Mouse (Mus musculus): Measurements from ENCODE around the gene Galnt10. TPM values are rescaled to one million over a fixed set of nuclear protein-coding genes. Genes with fewer than 3 reads are reported as not detected.
A peak's percentile ranks its signal among the peaks of the same experiment; 100 is the strongest.

Galnt10 gene
- total RNA-seq, 2 experiments from 2014 or later: 47.0 to 51.6 TPM

DNA sequence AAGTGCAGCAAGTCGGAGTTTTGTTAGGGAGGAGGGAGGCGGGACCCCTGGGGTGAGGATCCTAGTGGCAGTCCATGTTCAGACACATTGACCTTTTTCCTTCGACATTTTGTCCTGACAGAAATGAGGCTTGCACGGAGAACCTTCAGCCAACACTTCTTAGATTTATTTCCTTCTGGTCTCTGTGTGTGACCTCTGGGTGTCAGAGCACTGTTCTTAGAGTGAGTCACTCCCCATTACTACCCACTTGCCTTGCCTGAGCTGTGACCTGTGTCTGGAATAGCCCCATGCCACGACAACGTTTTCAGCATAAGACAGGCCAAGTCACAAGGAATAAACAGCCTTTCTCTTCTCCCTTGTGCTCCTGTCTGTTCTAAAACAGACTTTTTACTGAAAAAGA is 44.6 kb downstream of the Galnt10 start:
- DNase-seq: no peak

DNA sequence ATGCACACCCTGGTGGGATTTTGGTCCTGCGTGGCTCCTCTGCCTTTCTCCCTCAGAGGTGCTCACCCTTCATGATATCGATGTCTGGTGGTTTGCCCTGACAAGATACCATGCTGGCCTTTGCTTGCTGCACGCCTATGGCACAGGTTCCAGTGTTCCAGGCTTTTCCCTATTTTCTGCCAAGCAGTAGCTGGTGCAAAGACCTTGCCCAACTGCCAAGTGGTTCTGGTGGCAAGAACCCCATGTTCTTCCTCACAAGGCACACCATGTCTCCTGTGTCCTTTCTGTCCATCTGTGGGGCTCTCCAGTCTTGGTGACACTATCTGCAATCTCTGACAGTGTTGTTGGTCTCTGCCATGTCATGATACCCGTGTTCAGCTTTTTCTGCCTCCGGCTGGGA is 45.6 kb downstream of the Galnt10 start:
- no peak for DNase-seq

DNA sequence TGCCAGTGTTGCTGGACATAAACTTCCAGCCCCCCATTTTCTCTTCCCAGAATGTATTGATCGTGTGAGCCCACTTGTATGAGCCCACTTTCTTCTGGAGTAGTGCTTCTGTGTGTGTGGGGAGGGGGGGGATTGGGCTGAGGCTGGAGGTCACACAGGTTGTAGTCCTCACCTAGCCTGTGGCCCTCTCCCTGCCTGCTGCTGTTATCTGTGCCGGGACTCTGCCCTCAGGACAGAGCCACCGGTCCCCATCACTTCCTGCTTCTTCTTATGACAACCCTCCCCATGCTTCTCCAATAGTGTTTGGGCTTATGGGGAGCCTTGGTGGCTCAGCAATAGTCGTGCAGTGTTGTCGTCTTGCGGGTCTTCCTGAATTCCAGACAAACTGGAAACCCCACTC is 46.7 kb downstream of the Galnt10 start:
- no peak for DNase-seq

DNA sequence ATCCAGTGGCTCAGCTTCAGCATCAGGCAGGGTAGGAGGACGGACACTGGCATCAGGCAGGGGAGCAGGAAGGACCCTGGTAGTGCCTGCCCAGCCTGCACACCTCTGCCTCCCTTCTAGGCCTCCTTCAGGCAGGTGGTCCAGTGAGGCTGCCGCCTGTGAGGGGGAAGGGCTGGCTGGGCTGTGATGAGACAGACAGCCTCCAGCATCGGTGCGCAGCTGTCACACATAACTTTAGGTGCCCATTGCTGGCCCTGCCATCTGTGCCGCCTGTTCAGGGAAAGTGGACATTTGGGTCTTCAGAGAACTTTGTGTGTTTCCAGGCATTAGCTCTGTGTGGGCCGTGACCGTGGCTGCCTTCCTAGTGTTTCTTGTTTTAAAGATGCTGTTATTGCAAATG is 47.5 kb downstream of the Galnt10 start:
- no peak for DNase-seq

GRCm38 (mm10) chr11:57694486-57694885 is 49.2 kb downstream of the Galnt10 start:
- DNase-seq: no peak

- DNase-seq: no peak
Observed at GRCm38 (mm10) chr11:57696207-57696676, 51.0 kb downstream of the Galnt10 start.

DNA sequence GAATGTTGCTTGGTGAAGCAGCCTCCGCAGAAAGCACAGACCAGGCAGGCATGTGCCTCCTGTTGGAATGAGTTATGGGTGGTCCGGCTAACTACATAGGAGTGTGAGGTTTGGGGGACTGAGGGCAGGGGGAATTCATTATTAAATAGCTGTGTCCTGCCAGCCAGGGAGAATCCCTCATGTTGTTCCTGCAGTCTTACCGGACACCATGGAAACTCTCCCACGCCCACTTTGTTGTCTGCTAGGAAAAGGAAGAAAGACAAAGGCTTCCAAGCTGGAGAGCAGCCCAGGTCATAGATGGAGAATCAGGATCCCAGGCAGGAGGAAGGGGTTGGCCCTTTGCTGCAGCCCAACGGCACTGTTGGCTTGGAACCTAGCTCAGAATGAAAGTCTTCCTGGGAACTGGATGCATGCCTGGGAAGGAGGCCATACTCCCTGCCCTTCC is 51.6 kb downstream of the Galnt10 start:
- DNase-seq: peak; percentile 40 to 55

GRCm38 (mm10) chr11:57700114-57700513 is 54.9 kb downstream of the Galnt10 start:
- DNase-seq: no peak

DNA sequence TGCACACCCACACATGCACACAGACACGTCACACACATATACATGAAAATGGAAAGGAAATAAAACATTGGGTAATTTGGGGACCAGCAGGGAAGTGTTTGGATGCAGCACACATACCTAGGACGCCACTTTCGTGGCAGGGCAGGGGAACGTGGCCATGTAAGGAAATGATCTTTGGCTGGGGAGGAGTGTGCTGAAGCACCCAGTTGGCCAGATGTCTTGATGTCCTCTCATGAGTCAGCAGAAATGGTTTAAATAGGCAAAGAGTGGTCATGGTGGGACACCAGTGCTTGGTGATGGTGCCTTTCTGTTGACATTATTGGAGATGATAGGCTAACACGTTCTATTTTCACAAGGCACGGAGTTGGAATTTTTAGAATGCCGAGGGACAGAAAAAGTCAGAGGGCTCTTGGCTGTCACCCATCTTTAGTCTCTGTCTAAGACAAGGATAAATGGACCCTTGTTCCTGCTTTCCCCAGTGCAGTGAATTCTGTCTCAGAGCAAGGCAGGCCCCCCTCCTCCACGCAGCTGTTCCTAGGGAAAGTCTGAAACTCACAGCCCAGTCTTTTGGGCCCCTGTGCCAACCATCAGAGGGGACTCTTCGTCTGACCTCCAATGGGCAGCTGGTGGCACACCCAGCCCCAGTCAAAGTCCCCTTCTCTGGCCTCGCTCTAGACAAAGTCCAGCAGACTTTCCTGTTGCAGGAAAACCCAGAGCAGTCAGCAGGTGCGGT is 56.1 kb downstream of the Galnt10 start:
- no peak for DNase-seq

- no peak for DNase-seq
Observed at GRCm38 (mm10) chr11:57701956-57702355, 56.7 kb downstream of the Galnt10 start.

GRCm38 (mm10) chr11:57706620-57707019 is 61.4 kb downstream of the Galnt10 start:
- DNase-seq: no peak

DNA sequence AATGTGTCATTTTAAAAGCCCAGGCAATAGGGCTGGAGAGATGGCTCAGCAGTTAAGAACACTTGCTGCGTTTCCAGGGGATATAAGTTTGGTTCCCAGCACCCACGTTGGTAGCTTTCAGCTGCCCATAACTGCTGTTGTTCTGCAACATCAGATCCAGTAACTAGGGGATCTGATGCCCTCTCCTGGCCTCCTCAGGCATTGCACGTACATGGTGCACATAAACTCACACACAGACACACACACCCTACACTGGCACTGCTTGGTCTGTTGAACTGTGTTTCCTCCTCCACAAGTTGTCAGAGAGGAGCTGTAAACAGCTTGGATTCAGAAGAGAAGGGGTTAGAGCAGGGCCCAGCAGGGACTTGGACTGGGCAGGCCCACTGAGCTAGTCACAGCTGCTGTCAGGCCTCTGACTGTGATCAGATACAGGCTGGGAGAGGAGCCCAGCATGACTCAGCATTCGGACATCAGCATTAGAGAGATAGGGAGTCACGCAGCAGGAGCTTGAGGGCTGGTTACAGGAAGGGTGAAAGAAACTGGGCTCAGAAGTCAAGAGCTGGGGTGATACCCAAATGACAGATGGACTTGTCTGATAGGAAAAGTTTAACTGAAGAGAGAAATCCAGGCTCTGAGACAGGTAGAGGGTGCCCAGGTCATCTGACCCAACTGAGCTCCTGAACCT is 62.0 kb downstream of the Galnt10 start:
- DNase-seq: peak; percentile 73 to 74

GRCm38 (mm10) chr11:57708174-57709154 is 63.2 kb downstream of the Galnt10 start:
- peak in 1 of 2 experiments; percentile 36 for DNase-seq

DNA sequence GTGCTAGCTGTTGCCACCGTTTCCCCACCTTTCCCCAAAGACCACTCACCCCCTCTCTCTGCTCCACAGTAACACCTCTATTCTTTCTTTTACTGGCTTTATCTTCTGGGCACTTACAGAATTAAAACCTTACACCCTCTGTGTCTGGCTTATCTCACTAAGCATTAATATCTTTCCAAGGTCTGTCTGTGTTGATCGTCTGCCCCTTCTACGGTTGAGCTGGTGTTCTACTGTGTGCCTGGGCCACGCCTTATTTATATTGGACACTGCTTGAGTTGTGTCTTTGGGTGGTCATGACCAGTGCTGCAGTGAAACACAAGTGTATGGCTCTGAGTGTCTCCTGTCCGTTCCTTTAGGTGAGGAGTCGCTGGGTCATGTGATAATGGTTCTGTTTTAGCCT is 68.7 kb downstream of the Galnt10 start:
- DNase-seq: no peak

DNA sequence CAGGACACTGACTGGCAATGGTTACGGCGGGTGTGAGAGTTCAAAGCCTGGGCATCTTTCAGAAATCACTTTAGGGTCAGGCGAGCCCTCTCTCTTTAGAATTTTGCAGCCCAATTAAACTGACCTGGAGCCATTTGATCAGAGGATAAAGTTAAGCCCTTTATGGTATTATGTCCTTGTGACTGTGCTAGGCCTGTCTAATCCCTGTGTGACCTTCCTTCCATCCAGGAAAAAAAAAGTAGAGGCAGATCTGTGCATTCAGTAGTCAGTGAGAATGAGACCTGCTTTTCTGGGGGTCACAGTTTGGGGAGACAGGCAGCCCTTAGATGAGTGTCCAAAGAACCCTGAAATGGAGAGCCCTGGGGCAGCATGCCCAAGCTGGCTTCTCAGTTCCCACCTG is 71.5 kb downstream of the Galnt10 start:
- no peak for DNase-seq

DNA sequence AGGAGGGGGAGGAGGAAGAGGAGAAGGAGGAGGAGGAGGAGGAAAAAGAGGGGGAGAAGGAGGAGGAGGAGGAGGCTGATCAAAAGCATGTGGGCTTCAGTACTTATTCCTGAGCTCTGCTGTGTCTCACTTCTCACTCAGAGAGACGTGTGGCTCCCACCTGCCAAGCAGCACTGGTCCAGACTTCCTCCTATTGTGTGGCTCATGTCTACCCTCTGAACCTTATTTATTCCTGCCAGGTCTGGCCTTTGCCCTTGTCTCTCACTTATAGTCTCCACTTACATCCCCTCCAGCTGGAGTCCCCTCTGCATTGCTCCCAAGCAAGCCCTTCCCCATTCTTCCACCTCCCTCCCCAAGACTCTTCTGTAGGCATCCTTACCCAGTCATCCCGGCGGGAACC is 72.2 kb downstream of the Galnt10 start:
- DNase-seq: no peak

- DNase-seq: no peak
Observed at GRCm38 (mm10) chr11:57718081-57718480, 72.8 kb downstream of the Galnt10 start.

DNA sequence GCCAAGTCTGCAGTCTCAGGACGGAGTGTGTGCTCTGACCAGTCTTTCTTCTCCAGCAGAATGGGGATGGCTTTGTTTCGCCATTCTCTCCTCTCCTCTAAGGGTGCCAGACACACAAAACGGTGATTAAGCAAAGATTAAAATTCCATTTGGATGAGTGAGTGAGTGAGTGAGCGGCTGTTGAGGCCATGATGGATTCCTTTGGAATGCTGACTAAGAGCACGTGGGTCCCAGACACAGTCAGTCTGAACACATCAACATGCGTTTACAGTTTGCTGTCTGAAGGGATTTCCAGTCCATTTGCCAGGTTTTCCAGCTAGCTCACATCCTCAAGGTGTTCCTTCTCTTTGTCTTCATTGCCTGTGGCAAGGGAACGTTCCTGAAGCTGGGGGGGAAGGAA is 74.4 kb downstream of the Galnt10 start:
- DNase-seq: peak; percentile 47 to 53

- no peak for DNase-seq
Observed at GRCm38 (mm10) chr11:57720076-57720475, 74.8 kb downstream of the Galnt10 start.

DNA sequence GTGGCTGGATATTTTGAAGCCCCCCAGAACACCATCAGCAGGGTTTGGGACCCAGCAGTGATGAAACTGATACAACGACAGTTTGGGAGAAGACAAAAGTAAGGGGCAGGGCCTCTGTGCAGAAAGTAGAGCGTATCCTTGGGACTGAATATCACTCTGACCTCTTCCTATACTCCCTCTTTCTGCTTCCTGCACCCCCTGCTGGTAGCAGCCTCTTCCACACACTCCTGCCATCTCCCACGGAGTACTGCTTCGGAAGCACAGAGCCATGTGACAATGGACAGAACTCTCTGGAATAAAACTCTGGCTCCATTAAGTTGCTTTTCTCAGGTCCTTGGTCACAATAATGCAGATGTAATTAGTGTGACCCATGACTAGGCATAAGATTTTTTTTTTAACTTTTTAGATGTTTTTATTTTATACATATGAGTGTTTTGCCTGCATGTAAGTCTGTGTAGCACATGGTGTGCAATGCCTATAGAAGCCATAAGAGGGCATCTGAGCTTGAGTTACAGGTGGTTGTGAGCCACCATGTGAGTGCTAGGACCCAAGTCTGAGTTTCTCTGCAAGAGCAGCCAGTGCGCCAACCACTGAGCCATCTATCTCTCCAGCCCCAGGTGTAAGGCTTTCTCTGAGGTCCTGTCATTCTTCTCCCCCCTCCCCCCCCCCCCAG is 79.7 kb downstream of the Galnt10 start:
- DNase-seq: peak; percentile 58 to 78

DNA sequence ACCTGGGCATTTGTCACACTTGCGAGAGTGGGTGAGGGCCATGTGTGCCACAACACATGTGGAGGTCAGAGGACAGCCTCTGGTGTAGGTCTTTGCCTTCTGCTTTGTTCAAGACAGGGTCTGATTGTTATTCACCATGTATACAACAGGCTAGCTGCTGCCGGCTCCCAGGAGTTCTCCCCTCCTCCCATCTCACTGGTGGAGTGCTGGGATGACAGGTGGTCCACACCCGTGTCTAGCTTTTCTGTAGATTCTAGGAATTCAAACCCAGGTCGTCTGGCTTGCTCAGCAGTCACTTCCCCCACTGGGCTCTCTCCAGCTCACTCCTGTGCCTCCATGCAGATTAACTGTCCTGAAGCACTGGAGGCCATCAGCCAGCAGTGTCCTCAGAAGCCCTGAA is 80.7 kb downstream of the Galnt10 start:
- DNase-seq: no peak
